In genomic region chr5:108668977-108669936, GRCm38 (mm10) we compare ENCODE assay signal across 8 mouse cellular contexts. TPM values are rescaled to one million over a fixed set of nuclear protein-coding genes. Genes with fewer than 3 reads are reported as not detected.
DNase-seq lines count a peak whose midpoint lies in the region; ATAC-seq lines count a peak whose summit lies in the region.

Gene Dgkq, minus strand, starts transcription at chr5:108669672.

- peak within 1 kb of the TSS; percentile 69 for H3K4me2 ChIP-seq in hindbrain, embryonic 13.5 days

- 7% methylated on average over 43 of the region's 43 CpGs for WGBS in hindbrain, embryonic 13.5 days

- peak within 1 kb of the TSS; percentile 82 for H3K9ac ChIP-seq in hindbrain, embryonic 13.5 days

- peaks cover 27% of the 10 kb centered on the region for H3K36me3 ChIP-seq in hindbrain, embryonic 13.5 days

- H3K9me3 ChIP-seq in hindbrain, embryonic 13.5 days = no peaks in the 10 kb centered on the region

- peaks cover 22% of the 10 kb centered on the region for H3K4me1 ChIP-seq in hindbrain, embryonic 13.5 days (replicated peaks)

- peak; percentile 81 for ATAC-seq in hindbrain, embryonic 13.5 days (ENCODE audit: low FRiP score)

- peak within 1 kb of the TSS; percentile 52 for H3K4me3 ChIP-seq in hindbrain, embryonic 13.5 days

- peak within 1 kb of the TSS; percentile 87 for H3K27ac ChIP-seq in hindbrain, embryonic 13.5 days

- 0 out of 2 replicates have a peak, but pooled peaks cover 9% of the 10 kb centered on the region for H3K27me3 ChIP-seq in hindbrain, embryonic 13.5 days

- peak; percentile 92 for DNase-seq in NIH3T3 (ENCODE audit: low read depth)
- peak; percentile 85 to 90 for DNase-seq in cerebellum, postnatal 14 days
- peak; percentile 81 to 82 for DNase-seq in frontal cortex, postnatal 14 days (ENCODE audit: low spot score in 2 of 2)
- DNase-seq in layer of hippocampus, postnatal 25 days (ENCODE audit: extremely low spot score in 1 of 2, low spot score in 1 of 2) = peak; percentile 70 to 74
- peak; percentile 92 for DNase-seq in lung, postnatal 25 days (ENCODE audit: low spot score)
- DNase-seq in retina, postnatal 1 day = peak; percentile 90
- DNase-seq in urinary bladder, adult 18-20 months (ENCODE audit: low spot score in 2 of 2) = peak; percentile 87 to 88

RNA-seq across cellular contexts. Expression of gene Dgkq, which starts in this region (rescaled TPM):
- 23.8 and 27.2 TPM in 2 replicates for polyA plus RNA-seq in hindbrain, embryonic 13.5 days (2015; fragmentation: Nextera tagmentation; extraction: Ambion mirVana)
- 10 to 100 TPM; 44.5 to 54.9 TPM for total RNA-seq in layer of hippocampus, postnatal 25 days (2021)

Comparison
In these comparisons a context has a peak if more than half of its experiments do, and no peak if none do; other contexts are left out.
1. Peak in every context shown above with its lines: DNase-seq, ATAC-seq, H3K4me3 ChIP-seq and H3K27ac ChIP-seq.